Mouse (Mus musculus) lung, embryonic 15.5 days (tissue): ENCODE measurements around the gene Med25. TPM values are rescaled to one million over a fixed set of nuclear protein-coding genes. Genes with fewer than 3 reads are reported as not detected.
"Not testable (repeated sequence)": the region's sequence is repeated elsewhere in the genome, so short reads cannot be mapped to it uniquely, and the experiment has no call there.

Experiments used
- ATAC-seq: fragments of 200-750 bp; cut with Nextera tagmentation; 2 replicates; pipeline ENCODE4 v1.8.0; 2017; ENCODE audit warnings: moderate number of reproducible peaks, borderline replicate concordance; ENCODE audit not compliant: low FRiP score, low TSS enrichment; ENCODE audit errors: extremely low read depth
- H3K27ac ChIP-seq: fragments of 300-500 bp; sonication (generic); 2 replicates; pipeline ENCODE4 v1.5.1; 2015; ENCODE audit warnings: moderate library complexity, mild to moderate bottlenecking, inconsistent platforms
- H3K27me3 ChIP-seq: fragments of 300-500 bp; sonication (generic); 2 replicates; pipeline ENCODE4 v1.6.1; 2015; ENCODE audit warnings: inconsistent platforms
- H3K36me3 ChIP-seq: fragments of 300-500 bp; sonication (generic); 2 replicates; pipeline ENCODE4 v1.6.1; 2015; ENCODE audit warnings: inconsistent platforms
- H3K4me1 ChIP-seq: fragments of 300-500 bp; sonication (generic); 2 replicates; pipeline ENCODE4 v1.6.1; 2015; ENCODE audit warnings: inconsistent platforms
- H3K4me2 ChIP-seq: fragments of 300-500 bp; sonication (generic); 2 replicates; pipeline ENCODE4 v1.6.1; 2015; ENCODE audit warnings: inconsistent platforms, mild to moderate bottlenecking, moderate library complexity
- H3K4me3 ChIP-seq: fragments of 300-500 bp; sonication (generic); 2 replicates; pipeline ENCODE4 v1.5.1; 2015; ENCODE audit warnings: mild to moderate bottlenecking, inconsistent platforms
- H3K9ac ChIP-seq: fragments of 300-500 bp; sonication (generic); 2 replicates; pipeline ENCODE4 v1.6.1; 2015; ENCODE audit warnings: inconsistent platforms
- H3K9me3 ChIP-seq: fragments of 300-500 bp; sonication (generic); 2 replicates; pipeline ENCODE4 v1.6.1; 2016; ENCODE audit warnings: inconsistent platforms
- WGBS: fragments of 180-500 bp; shearing (Covaris S2); methylation state at CpG from one replicate; pipeline ENCODE4 v1.1.7; 2015; 5-methylcytosine and 5-hydroxymethylcytosine counted together
- polyA plus RNA-seq: library from polyadenylated mRNA; unstranded; fragments of >200 nt; fragmentation: Nextera tagmentation; extraction: Ambion mirVana; gene quantifications from 2 replicates; pipeline ENCODE4 v1.2.1, GENCODE M21; 2015

Med25 gene
- polyA plus RNA-seq, 1 experiment from 2014 or later = 97.7 TPM

GRCm38 (mm10) chr7:44891611-44892010 lies 901 bp downstream of the Med25 start:
- peaks cover 14% of the 10 kb centered on the region; the same call in 1 of the 2 replicates for H3K36me3 ChIP-seq
- peak overlapping the region; percentile 87 for H3K9ac ChIP-seq
- 19% methylated on average over 6 of the region's 6 CpGs for WGBS
- H3K27ac ChIP-seq = peak overlapping the region; percentile 96; the same call in 1 of the 2 replicates
- no peaks in the 10 kb centered on the region for H3K9me3 ChIP-seq
- peaks cover 49% of the 10 kb centered on the region for H3K4me1 ChIP-seq
- ATAC-seq = no peak
- H3K27me3 ChIP-seq = no peaks in the 10 kb centered on the region
- H3K4me3 ChIP-seq = peak overlapping the region; percentile 86
- peak overlapping the region; percentile 87 for H3K4me2 ChIP-seq

- peaks cover 46% of the 10 kb centered on the region for H3K4me1 ChIP-seq
- H3K36me3 ChIP-seq = peaks cover 21% of the 10 kb centered on the region; the same call in 1 of the 2 replicates
- no peaks in the 10 kb centered on the region for H3K9me3 ChIP-seq
- H3K27me3 ChIP-seq = no peaks in the 10 kb centered on the region
- no peak overlapping the region for H3K9ac ChIP-seq
- H3K4me3 ChIP-seq = peak overlapping the region; percentile 86
- 82% methylated on average over 4 of the region's 4 CpGs for WGBS
- no peak overlapping the region for H3K27ac ChIP-seq
- H3K4me2 ChIP-seq = peak overlapping the region; percentile 87
- no peak for ATAC-seq
These were observed 1.8 kb downstream of the Med25 start for GRCm38 (mm10) chr7:44890737-44891136.

- Histone ChIP-seq H3K9ac (no peak overlapping the region), H3K4me2 (peak overlapping the region; percentile 87; the same call in 1 of the 2 replicates)
- no peak for ATAC-seq
These were observed 2.3 kb downstream of the Med25 start for GRCm38 (mm10) chr7:44890180-44890579.

GRCm38 (mm10) chr7:44888256-44889105 lies 4.0 kb downstream of the Med25 start:
- Histone ChIP-seq H3K27ac (no peak overlapping the region), H3K9me3 (no peaks in the 10 kb centered on the region), H3K9ac (no peak overlapping the region), H3K27me3 (no peaks in the 10 kb centered on the region), H3K4me3 (no peak overlapping the region), H3K4me1 (peaks cover 28% of the 10 kb centered on the region), H3K4me2 (no peak overlapping the region), H3K36me3 (peaks cover 35% of the 10 kb centered on the region)
- 75% methylated on average over 13 of the region's 13 CpGs for WGBS
- no peak for ATAC-seq

More at GRCm38 (mm10) chr7:44890180-44890579, 2.3 kb downstream of the Med25 start:
- H3K4me1 ChIP-seq = peaks cover 42% of the 10 kb centered on the region
- no peaks in the 10 kb centered on the region for H3K9me3 ChIP-seq
- H3K27me3 ChIP-seq = no peaks in the 10 kb centered on the region
- peaks cover 23% of the 10 kb centered on the region; the same call in 1 of the 2 replicates for H3K36me3 ChIP-seq
- 77% methylated on average over 6 of the region's 7 CpGs for WGBS
- H3K4me3 ChIP-seq = peak overlapping the region; percentile 86; the same call in 1 of the 2 replicates
- H3K27ac ChIP-seq = no peak overlapping the region

GRCm38 (mm10) chr7:44886964-44887363 lies 5.5 kb downstream of the Med25 start:
- 86% methylated on average over 7 of the region's 7 CpGs for WGBS
- no peak overlapping the region for H3K4me3 ChIP-seq
- H3K4me1 ChIP-seq = peaks cover 23% of the 10 kb centered on the region

GRCm38 (mm10) chr7:44884637-44885036 lies 7.9 kb downstream of the Med25 start:
- Histone ChIP-seq H3K9ac (no peak overlapping the region), H3K36me3 (peaks cover 69% of the 10 kb centered on the region), H3K27ac (no peak overlapping the region), H3K4me2 (no peak overlapping the region), H3K27me3 (no peaks in the 10 kb centered on the region), H3K4me3 (no peak overlapping the region), H3K4me1 (0 out of 2 replicates have a peak, but pooled peaks cover 6% of the 10 kb centered on the region), H3K9me3 (no peaks in the 10 kb centered on the region)
- 92% methylated on average over 5 of the region's 5 CpGs for WGBS
- ATAC-seq = no peak

More at GRCm38 (mm10) chr7:44886964-44887363, 5.5 kb downstream of the Med25 start:
- Histone ChIP-seq H3K4me2 (no peak overlapping the region), H3K9ac (no peak overlapping the region), H3K27ac (no peak overlapping the region), H3K36me3 (peaks cover 50% of the 10 kb centered on the region), H3K9me3 (no peaks in the 10 kb centered on the region), H3K27me3 (no peaks in the 10 kb centered on the region)
- ATAC-seq = no peak

GRCm38 (mm10) chr7:44883036-44883435 lies 9.5 kb downstream of the Med25 start:
- no peak overlapping the region for H3K4me2 ChIP-seq
- no peaks in the 10 kb centered on the region for H3K27me3 ChIP-seq
- H3K36me3 ChIP-seq = peaks cover 74% of the 10 kb centered on the region
- H3K4me1 ChIP-seq = no peaks in the 10 kb centered on the region
- H3K9me3 ChIP-seq = no peaks in the 10 kb centered on the region
- 90% methylated on average over 3 of the region's 3 CpGs for WGBS
- no peak overlapping the region for H3K4me3 ChIP-seq
- no peak overlapping the region for H3K9ac ChIP-seq
- H3K27ac ChIP-seq = no peak overlapping the region
- ATAC-seq = no peak

GRCm38 (mm10) chr7:44877833-44878232 lies 14.7 kb downstream of the Med25 start:
- Histone ChIP-seq H3K4me3 (no peak overlapping the region), H3K4me2 (no peak overlapping the region), H3K27me3 (no peaks in the 10 kb centered on the region), H3K36me3 (peaks cover 71% of the 10 kb centered on the region), H3K27ac (no peak overlapping the region), H3K9me3 (no peaks in the 10 kb centered on the region), H3K9ac (no peak overlapping the region), H3K4me1 (0 out of 2 replicates have a peak, but pooled peaks cover 2% of the 10 kb centered on the region)
- no peak for ATAC-seq
- WGBS = 84% methylated on average over 14 of the region's 14 CpGs

GRCm38 (mm10) chr7:44871774-44872173 lies 20.7 kb downstream of the Med25 start:
- ATAC-seq, H3K27me3 ChIP-seq, H3K4me3 ChIP-seq, H3K9ac ChIP-seq, H3K9me3 ChIP-seq, H3K27ac ChIP-seq, H3K4me2 ChIP-seq: not testable (repeated sequence)
- 83% methylated on average over 2 of the region's 2 CpGs for WGBS
- peaks cover 12% of the 10 kb centered on the region for H3K36me3 ChIP-seq
- H3K4me1 ChIP-seq = peaks cover 26% of the 10 kb centered on the region

GRCm38 (mm10) chr7:44871181-44871580 lies 21.3 kb downstream of the Med25 start:
- WGBS = 94% methylated on average over 1 of the region's 1 CpGs
- ATAC-seq = no peak
- peaks cover 32% of the 10 kb centered on the region for H3K4me1 ChIP-seq
- peaks cover 6% of the 10 kb centered on the region; the same call in 1 of the 2 replicates for H3K36me3 ChIP-seq
- no peaks in the 10 kb centered on the region for H3K27me3 ChIP-seq
- no peak overlapping the region for H3K27ac ChIP-seq
- no peak overlapping the region for H3K4me3 ChIP-seq
- H3K4me2 ChIP-seq = no peak overlapping the region
- no peaks in the 10 kb centered on the region for H3K9me3 ChIP-seq
- H3K9ac ChIP-seq = no peak overlapping the region

- H3K27ac ChIP-seq = peak overlapping the region; percentile 100
- H3K9ac ChIP-seq = peak overlapping the region; percentile 100; the same call in 1 of the 2 replicates
- no peak for ATAC-seq
- H3K4me1 ChIP-seq = peaks cover 37% of the 10 kb centered on the region
- no peaks in the 10 kb centered on the region for H3K9me3 ChIP-seq
- 78% methylated on average over 6 of the region's 6 CpGs for WGBS
- H3K27me3 ChIP-seq = no peaks in the 10 kb centered on the region
- peak overlapping the region; percentile 99 for H3K4me3 ChIP-seq
- H3K36me3 ChIP-seq = 0 out of 2 replicates have a peak, but pooled peaks cover 1% of the 10 kb centered on the region
- H3K4me2 ChIP-seq = peak overlapping the region; percentile 71
These were observed 21.9 kb downstream of the Med25 start for GRCm38 (mm10) chr7:44870614-44871013.
